Mouse (Mus musculus) stomach, postnatal 0 days (tissue): ENCODE data around the gene Adamts5.

ENCODE experiments used
- CTCF ChIP-seq: IDR thresholded peaks from 2 replicates; pipeline ENCODE4 v1.5.1; 2016; ENCODE audit warnings: antibody characterized with exemption, low read depth, mild to moderate bottlenecking, moderate library complexity
- EP300 ChIP-seq: optimal IDR thresholded peaks from 2 replicates; pipeline ENCODE3; 2016; ENCODE audit warnings: antibody characterized with exemption

DNA sequence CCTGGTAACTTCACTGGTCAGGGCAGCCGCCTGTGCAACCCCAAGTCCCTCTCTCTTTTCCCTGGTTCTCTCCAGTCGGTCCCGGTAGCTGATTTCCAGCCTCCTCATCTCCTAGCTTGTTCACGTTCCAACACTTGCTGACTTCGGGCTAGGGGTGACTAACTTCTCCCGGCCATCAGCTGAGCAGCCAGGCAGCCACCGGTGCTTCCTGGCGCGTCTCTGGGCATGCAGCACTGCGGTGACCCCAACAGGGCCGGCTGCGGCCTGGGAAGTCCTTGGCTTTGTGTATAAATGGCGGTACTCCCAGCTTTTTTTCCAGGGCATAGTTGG lies at the start of gene Adamts5:
- no peak for TF ChIP-seq CTCF
- TF ChIP-seq EP300, result no peak
